Mouse (Mus musculus) testis, postnatal 14 days (tissue): ENCODE results near the gene Capns1.

Experiments
- DNase-seq: peaks from one replicate; pipeline ENCODE4 v3.0.0; 2021; ENCODE audit warnings: low spot score

Capns1 gene

GRCm38 (mm10) chr7:30170283-30170951, 28.2 kb downstream of the Capns1 start:
- DNase-seq: no peak

DNA sequence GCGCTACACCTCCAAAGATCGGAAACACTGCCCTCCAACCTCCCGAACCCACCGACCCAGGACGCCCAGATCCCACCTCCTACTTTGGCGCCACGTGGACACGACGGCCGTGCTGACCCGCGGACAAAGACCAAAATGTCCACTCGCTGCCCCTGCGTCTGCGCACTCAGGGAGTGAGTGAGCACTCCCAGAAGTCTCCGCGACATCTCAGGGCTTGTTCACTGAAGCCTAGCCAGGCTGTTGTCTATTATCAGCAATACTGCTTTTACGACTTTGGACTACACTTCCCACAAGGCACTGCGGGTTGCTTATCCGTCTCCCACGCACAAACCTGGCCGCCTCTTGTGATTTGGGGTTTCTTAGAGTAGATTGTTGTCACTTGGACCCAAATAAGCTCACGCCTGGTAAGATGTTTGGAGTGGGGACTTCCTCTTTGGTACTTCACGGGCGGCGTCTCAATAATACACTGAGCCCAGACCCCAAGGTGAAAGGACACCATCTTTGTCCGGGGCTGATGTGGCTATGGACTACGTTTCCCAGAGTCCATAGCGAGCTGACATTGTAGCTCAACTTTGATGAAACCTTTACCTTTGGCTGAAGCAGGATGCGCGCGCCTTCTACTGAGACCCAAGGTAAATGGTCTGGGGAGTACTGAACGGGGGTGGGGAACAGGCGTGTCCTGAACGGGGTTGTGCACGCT, 28.9 kb downstream of the Capns1 start, which contains the start of gene Zfp146:
Gene Zfp146 (minus strand): TSS at position 168 of the 700 bp plus-strand sequence.
- peak; percentile 93 for DNase-seq

- DNase-seq: no peak
Measured at GRCm38 (mm10) chr7:30168914-30169582, 29.6 kb downstream of the Capns1 start.

GRCm38 (mm10) chr7:30164745-30165144, 33.9 kb downstream of the Capns1 start:
- no peak for DNase-seq

DNA sequence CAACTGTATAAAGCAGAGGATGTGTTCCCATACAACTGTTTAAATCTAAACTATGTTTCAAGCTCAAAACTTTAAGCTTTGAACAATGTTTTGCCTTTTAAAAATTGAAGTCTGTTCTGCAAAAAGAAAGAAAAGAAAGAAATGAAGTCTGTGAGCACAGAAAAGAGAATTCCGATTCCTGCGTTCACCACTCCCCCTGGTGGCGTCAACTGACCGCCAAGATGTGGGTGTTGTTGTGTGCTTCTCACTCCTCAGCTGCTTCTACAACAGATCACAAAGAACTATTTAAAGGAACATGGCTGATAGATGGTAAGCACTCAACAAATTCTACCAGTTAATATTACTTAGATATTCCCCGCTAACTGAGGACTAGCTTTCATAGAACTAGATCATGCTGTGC, 35.5 kb downstream of the Capns1 start:
- DNase-seq: no peak

DNA sequence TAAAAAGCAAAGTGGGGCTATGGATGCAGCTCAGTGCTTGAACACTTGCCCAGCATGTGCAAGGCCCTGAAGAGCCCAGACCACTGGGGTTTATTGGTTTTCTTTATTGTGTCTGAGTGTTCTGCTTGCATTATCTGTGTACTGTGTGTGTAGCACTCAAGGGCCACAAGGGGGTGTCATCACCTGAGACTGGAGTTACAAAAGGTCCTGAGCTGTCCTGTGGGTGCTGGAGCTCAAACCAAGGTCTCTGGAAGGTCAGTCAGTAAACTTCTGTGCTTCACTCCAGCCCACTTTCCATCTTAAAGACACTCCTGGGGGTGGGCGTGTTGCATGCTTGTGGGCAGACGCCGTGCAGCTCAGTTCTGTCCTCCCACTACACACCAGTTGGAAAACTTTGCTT, 43.1 kb downstream of the Capns1 start:
- DNase-seq: no peak

- no peak for DNase-seq
Measured at GRCm38 (mm10) chr7:30154040-30154439, 44.6 kb downstream of the Capns1 start.

DNA sequence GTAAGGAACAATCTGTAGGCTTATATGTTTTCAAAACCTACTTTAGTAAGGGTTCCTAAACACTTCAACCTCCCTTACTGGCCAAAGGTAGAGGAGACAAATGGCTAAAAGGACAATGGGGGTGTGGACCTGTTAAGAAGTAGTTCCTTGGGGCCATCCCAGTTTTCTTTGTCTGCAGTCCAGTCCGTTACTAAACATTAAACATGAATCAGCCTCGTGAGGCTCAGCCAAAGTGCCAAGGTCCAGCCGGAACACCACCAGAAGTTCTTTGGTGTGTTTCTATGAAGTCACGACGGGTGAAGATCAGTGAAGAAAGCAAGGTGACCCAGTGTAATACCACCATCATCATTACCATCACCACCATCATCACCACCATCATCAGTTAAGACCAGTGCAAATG, 51.6 kb downstream of the Capns1 start:
- DNase-seq: no peak

GRCm38 (mm10) chr7:30143555-30144209, 54.9 kb downstream of the Capns1 start:
- DNase-seq: peak; percentile 85

DNA sequence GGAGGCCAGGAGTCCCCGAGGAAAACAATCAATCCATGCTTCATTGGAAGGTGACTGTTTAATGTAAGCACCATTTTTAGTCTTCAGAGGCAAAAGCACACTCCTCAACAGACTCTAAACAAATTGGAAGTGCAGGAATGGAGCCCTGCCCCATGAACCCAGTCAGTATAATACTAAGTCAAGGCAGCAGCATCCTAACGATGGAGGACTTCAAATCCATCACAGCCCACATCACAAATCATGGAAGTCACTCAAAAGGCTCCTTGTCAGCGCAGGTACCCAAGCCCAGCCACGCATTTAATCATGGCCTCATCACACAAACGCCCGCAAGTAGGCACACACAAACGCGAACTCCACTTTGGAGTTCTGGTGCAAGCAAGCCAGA, 55.4 kb downstream of the Capns1 start:
- no peak for DNase-seq
